Mouse (Mus musculus): ENCODE measurements around the gene Samd4.
A peak's percentile ranks its signal among the peaks of the same experiment; 100 is the strongest.

The Samd4 gene

GRCm38 (mm10) chr14:46912496-46912895 lies 29.8 kb downstream of the Samd4 start:
- no peak for DNase-seq

DNA sequence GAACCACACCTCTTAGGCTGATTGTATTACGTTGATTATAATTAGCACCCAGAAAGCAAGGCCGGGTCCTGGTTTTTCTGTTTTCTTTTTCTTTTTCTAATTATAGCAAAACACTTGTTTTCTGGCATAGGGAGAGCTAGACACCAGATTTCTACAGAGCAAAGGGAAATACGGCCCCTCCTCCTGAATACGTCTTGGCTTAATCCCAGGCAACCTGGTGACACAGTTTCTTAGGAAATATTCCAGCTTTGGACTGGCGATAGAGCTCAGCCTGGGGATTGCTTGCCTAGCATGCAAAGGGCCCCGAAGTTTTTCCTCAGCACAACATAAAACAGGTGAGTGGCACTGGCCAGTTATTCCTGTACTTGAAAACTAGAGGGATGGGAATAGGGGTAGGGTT lies 31.7 kb downstream of the Samd4 start:
- peak; percentile 47 for DNase-seq

- DNase-seq: no peak
These were observed 32.9 kb downstream of the Samd4 start for GRCm38 (mm10) chr14:46915555-46915954.

DNA sequence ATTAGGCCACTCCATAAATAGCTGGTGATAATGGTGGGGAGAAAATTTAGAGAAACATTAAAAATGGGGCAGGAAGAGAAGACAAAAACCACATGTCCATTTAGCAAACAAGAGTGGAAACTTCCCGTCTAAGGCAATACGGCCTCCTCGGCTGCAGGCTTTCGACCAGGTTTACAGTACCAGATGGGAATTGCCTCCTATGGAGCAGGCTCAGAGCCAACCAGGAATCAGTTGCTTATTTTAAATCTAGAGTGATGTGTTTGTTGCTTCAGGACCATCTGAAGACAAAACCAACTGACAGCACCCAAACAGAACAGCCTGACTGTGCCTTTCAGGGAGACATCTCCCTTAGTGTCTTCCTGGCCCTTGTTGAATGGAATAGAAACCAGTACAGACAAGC lies 33.9 kb downstream of the Samd4 start:
- peak; percentile 53 for DNase-seq

GRCm38 (mm10) chr14:46917136-46917535 lies 34.5 kb downstream of the Samd4 start:
- no peak for DNase-seq

DNA sequence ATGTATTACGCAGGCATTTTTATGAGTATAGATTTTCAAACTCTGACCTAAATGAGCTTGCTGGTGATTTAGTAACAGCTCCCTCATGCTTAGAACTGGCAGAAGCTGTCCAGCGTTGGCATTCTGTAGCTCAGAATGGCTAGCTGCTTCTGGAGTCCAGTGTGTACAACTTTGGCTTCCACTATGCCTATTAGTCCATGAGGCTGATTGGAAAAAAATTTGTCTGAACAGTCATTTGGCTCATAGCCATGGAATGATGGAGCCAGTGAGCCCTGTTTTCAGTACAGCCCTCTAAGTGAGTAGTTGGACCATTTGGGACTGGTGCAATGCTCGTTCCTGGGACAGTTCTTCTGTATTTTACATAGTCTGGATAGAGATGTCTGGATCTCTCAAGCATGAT lies 34.9 kb downstream of the Samd4 start:
- DNase-seq: no peak

- no peak for DNase-seq
These were observed 37.8 kb downstream of the Samd4 start for GRCm38 (mm10) chr14:46920496-46920895.

DNA sequence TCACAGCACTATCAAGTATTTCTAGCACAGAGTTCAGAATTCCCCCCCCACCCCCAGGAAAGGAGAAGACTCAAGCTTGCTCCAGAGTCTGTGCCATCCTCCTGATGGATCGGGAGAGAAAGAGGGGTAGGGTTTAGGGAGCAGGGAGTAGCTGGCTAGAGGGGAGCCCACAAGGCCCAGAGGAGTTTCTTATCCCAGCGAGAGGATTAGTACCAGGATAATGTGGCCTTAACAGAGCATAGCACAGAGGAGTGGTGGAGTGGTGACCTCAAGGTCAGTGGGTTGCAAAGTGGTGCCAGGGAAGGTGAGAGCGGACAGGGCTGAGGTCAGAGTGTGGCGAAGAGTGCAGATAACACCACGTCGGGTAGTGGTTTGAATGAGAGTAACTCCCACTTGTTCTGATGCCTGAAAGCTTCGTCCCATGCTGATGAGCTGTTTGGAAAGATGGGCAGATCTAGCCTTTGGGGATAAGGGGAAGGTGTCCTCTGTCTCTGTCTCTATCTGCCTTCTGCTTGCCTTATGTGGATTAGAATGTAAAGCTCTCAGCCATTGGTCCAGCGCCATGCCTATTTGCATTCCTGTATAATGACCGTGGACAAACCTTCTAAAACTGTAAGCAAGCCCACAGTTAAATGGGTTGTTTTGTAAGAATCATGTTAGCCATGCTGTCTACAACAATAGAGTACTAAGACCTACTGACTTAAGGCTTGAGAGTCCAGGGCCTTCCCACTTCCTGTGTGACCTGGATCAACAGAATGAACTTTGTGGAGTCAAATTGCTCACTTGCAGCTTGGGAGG lies 38.7 kb downstream of the Samd4 start:
- DNase-seq: no peak

DNA sequence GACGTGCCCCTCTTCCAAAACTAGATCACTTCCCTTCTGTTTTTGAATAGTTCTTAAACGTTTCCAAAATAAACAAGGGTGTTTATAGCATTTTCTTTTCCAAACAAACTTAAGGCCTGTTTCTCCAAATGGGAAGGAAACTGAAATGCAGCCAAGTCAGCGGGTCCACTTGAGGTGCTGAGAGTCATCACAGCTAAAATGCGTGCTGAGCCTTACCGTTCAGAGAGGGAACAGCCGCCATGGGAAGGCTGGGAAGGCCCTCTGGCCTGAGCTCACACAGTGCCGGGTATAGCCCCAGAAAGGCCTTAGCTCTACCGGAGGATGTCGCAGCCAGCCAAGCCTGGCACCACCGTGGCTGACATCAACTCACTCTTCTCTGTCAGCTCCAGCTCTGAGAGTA lies 41.3 kb downstream of the Samd4 start:
- no peak for DNase-seq

- no peak for DNase-seq
These were observed 41.8 kb downstream of the Samd4 start for GRCm38 (mm10) chr14:46924422-46924821.

GRCm38 (mm10) chr14:46928556-46928955 lies 45.9 kb downstream of the Samd4 start:
- DNase-seq: no peak

GRCm38 (mm10) chr14:46932121-46932520 lies 49.5 kb downstream of the Samd4 start:
- DNase-seq: no peak

- no peak for DNase-seq
These were observed 50.1 kb downstream of the Samd4 start for GRCm38 (mm10) chr14:46932708-46933107.

- no peak for DNase-seq
These were observed 58.4 kb downstream of the Samd4 start for GRCm38 (mm10) chr14:46941077-46941476.

DNA sequence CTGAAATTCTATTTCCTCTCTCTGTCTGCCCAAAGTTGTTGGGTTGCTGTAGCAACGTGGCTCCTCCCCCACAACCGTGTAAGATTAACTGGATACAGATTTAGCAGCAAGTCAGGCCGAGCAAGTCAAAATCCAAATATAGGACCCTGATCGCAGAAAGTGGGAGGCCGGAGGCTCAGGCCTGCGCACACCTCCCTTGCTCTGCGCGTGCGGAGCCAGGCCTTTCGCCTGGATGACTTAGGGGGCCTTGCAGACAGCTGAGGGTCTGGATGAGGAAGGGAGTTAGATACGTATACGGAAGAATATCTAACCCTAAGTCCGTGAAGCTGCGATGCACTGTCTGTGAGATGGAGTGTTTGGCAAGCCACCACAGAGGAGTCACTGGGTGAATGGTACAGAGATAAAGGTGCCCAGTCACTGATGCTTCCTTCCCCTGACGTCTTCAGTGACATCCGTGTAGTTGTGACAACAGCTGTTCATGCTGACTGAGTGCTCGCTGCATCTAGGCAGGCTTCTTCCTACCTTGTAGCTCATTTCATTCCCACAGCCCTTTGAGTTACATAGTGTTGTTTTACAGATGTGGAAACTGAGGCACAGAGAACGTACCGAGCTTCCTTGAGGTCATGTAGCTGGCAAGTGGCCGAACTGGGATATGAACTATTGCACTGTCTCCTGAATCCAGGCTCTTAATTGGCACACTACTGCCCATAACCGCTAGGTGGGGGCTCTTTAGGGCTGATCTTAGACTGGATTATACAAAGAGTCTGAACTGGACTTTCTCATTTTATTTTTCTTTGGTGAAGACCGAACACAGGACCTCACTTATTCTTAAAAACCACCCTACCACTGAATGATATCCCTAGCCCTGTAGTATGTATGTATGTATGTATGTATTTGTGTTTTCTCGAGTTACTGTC lies 59.5 kb downstream of the Samd4 start:
- no peak for DNase-seq

DNA sequence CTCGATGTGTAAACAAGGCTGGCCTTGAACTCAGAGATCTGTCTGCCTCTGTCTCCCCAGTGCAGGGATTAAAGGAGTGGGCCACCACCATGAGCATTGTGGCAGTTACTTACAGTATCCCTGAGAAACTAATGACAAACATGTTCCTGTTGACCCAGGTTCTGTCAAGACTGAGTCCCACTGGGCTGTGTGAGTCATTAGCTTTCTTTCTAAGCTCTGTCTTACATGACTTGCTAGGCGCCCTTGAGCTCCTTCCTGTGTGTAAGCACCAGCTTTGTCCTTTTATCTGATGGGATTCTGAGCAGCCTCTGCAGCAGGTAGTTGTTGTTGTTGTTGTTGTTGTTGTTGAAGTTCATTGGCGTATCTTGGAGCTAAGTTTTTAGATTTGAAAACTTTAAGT lies 61.8 kb downstream of the Samd4 start:
- no peak for DNase-seq

DNA sequence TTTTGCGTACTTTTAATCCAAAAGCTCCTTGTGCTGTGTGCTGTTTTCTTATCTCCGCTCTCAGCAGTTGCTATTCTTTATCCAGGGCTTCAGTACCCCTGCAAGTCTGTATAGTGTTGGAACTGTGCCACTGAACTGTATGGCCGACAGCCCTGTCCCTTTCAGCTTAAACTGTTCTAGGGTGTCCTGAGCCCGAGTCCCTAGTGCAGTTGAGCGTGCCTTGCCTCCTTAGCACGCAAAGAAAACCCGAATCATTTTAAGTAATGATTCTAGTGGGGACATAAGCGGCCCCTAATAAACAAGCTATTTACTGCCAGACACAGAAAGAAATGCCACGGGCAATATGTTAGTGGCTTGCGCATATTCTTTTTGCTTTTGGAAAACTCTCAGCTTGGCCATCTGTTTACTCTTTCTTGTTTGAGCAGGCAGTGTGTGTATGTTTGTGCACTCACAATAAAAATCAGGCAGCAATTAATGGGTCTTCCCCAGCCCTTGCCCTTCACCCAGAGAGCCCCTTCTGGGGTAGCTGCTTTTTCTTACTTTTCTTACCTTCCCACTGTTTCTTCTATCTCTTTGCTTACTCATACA lies 63.3 kb downstream of the Samd4 start:
- DNase-seq: no peak

DNA sequence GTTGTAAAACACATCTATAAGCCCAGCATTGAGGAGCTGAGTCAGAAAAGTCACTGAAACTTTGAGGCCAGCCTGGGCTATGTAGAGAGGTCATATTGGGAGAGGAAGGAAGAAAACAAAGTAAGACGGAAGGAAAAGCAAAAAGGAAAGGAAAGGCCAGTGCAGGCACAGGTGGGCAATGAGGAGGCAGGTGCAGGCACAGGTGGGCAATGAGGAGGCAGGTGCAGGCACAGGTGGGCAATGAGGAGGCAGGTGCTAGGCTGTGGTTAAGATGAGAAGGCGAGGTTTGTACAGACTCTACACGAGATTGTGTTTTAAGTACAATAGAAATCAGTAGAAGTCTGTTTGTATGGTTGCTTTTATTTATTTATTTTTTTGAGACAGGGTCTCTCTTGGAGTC lies 65.0 kb downstream of the Samd4 start:
- no peak for DNase-seq

DNA sequence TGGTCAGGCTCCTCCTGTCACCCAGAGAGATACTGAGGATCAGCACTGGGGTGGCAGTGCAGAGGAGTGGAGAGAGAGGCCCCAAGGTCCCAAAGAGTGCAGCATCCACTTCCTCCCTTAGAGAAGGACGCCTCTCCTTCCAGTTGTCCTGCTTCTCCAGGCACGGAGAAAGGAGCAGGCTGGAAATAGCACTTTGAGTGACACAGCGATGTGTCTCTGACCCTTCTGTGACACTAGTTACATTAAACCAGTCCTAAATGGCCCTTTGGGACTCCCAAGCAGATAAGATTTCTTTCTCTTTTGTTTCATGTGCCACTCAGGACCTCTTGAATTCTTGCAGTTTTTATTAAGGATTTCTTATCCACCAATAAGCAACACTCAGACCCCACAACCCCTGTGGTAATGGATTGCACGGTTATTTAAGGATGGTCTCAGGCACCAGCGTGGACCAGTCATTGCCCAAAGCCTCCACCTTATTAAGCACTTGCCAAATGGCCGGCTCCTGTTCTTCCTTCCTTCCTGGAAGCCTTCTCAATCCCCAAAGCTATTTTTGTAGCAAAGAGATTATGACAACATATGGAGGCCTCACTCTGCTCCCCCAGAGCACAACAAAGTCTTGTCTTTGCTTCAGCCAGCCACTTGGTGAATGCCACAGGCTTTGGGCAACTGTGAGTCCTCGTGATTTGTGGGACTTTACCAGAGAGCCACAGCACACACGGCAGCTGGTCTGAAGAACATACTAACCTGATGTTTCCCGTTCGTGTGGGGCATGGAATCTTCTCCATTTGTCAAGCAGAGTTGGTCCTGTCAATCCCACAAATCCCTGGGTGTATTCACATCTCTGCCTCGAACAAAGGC lies 68.1 kb downstream of the Samd4 start:
- DNase-seq: no peak

DNA sequence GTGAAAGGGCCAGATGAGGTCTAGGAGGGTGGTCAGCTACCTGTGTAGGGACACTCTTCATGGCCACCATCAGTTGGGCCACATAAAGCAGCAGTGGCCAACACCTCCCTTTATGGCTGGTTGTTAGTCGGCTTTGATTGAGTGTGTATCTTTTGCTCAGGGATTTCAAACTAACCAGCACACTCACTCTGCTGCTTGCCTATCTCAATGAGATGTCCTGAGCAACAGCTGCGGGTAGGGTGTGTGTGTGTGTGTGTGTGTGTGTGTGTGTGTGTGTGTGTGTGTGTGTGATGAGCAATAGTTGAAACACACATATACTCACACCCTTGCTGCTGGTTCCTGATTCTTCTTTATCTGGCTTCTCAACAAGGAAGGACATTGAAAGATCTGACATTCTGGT lies 69.6 kb downstream of the Samd4 start:
- DNase-seq: no peak

DNA sequence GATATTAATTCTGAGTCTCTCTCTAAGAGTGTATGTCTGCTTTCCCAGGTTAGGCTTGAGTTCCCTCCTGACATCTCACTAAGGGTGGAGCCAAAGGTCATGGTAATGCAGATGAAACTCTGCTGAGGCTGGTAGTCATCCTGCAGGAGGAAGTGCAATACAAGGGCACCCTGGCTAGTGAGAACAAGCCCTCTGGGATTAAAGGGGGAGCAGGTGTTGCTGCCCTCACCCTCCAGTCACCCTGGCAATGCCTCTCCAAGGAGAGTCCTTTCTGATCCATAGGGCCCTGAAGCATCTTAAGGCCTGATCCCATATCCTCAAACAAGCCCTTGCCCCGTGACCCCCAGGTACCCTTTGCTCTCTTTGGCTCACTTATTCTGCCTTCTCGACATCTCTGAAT lies 72.5 kb downstream of the Samd4 start:
- no peak for DNase-seq

DNA sequence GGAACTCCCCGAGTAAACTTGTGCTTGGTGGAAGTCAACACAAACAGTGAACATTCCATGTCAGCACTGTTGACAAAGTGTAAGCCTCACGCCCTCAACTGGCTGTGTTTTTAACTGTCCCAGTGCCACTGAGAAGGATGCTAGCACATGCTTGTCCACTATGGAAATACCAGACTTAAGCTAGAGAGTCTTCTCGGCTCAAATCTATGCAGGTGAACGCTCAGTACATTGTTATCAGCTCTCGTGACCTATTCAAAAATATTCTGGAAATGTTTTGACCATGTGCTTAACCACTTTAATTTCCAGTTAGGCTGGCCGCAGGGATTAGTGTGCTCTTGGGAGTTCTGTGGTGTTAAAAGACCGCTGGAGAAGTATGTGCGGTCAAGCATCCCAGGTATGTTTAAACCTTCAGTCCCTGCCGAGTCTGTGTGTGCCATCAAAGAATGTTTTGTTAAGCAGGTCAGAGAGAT lies 73.0 kb downstream of the Samd4 start:
- no peak for DNase-seq

DNA sequence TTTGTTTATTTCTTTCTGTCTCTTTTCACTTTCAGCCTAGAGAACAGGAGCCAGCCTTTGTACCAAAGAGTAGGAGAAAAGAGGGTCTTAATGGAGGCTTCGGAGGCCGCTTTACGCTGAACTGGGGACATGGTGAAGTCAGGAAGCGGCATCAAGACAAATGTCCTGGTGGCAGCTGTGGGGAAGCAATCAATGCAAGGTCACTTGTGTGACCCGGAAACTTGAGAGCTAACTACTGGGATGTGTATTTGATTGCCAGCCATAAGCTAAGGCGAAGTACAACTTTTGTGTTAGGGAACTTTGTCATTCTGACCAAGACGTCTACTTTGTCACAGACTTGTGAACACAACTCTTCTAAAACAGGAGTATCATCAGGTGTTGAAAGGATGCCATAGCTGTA lies 73.5 kb downstream of the Samd4 start:
- no peak for DNase-seq

Measured in cerebellum, adult 11 months (tissue).